Comparison of ENCODE assay signal across 19 mouse cellular contexts in genomic region chr1:106277286-106277685, GRCm38 (mm10).
DNase-seq lines count a peak whose midpoint lies in the region; ATAC-seq and TF ChIP-seq lines count a peak whose summit lies in the region.
"Had no signal": no experiment of that assay in that cellular context is flagged by ENCODE, and none has a peak within 500 bp of the region (broad histone marks: within the 10 kb centered on the region; RNA-seq: fewer than 3 reads in every experiment).

No protein-coding gene starts in this region.

- H3K4me2 ChIP-seq in kidney, postnatal 0 days (ENCODE audit: low read length): no peak overlapping the region
- no peak overlapping the region for H3K4me2 ChIP-seq in hindbrain, embryonic 13.5 days
- no peak overlapping the region for H3K4me2 ChIP-seq in heart, embryonic 12.5 days
- H3K4me2 ChIP-seq: stomach, embryonic 15.5 days had no signal

- no peaks in the 10 kb centered on the region; the same call in none of the 2 replicates for H3K4me1 ChIP-seq in kidney, postnatal 0 days (replicated peaks; ENCODE audit: insufficient read depth, low read length)
- H3K4me1 ChIP-seq in hindbrain, embryonic 13.5 days (replicated peaks): peaks cover 49% of the 10 kb centered on the region
- H3K4me1 ChIP-seq in heart, embryonic 12.5 days (replicated peaks): peaks cover 45% of the 10 kb centered on the region

- no peaks in the 10 kb centered on the region for H3K27me3 ChIP-seq in kidney, postnatal 0 days (ENCODE audit: insufficient read depth, low read length)
- H3K27me3 ChIP-seq in hindbrain, embryonic 13.5 days: no peaks in the 10 kb centered on the region
- no peaks in the 10 kb centered on the region for H3K27me3 ChIP-seq in heart, embryonic 12.5 days (replicated peaks)
- H3K27me3 ChIP-seq: stomach, embryonic 15.5 days had no signal

- no peak overlapping the region for H3K27ac ChIP-seq in kidney, postnatal 0 days
- peak overlapping the region; percentile 35; the same call in 1 of the 2 replicates for H3K27ac ChIP-seq in hindbrain, embryonic 13.5 days
- H3K27ac ChIP-seq in heart, embryonic 12.5 days (ENCODE audit: poor library complexity, severe bottlenecking): no peak overlapping the region
- H3K27ac ChIP-seq: macrophage; stomach, embryonic 15.5 days had no signal

- WGBS in kidney, postnatal 0 days: 28% methylated on average over 4 of the region's 4 CpGs
- WGBS in hindbrain, embryonic 13.5 days: 48% methylated on average over 4 of the region's 4 CpGs
- WGBS in heart, embryonic 12.5 days: 55% methylated on average over 4 of the region's 4 CpGs

- DNase-seq in cerebellum, adult 11 months: no peak
- no peak for DNase-seq in kidney, postnatal 0 days (ENCODE audit: low spot score)
- DNase-seq in kidney, adult 11 months: no peak
- DNase-seq in frontal cortex, postnatal 10 days (ENCODE audit: low spot score in 2 of 2): no peak
- DNase-seq: adrenal gland, postnatal 25 days; gastrocnemius, postnatal 10 days; heart, postnatal 4 days; kidney, adult 9 months; liver; lung, adult 2 months; right cerebral cortex, postnatal 4 days; thymus, postnatal 4 days had no signal

- no peaks in the 10 kb centered on the region for H3K9me3 ChIP-seq in kidney, postnatal 0 days (replicated peaks; ENCODE audit: low read length)
- no peaks in the 10 kb centered on the region for H3K9me3 ChIP-seq in hindbrain, embryonic 13.5 days
- H3K9me3 ChIP-seq in heart, embryonic 12.5 days (replicated peaks): no peaks in the 10 kb centered on the region
- H3K9me3 ChIP-seq: stomach, embryonic 15.5 days had no signal

- ATAC-seq in cerebellum, adult (ENCODE audit: insufficient number of reproducible peaks, low FRiP score, low TSS enrichment): peak; percentile 39; the same call in 1 of the 2 replicates
- 0 out of 2 replicates have a peak, but pooled peaks have one; percentile 9 for ATAC-seq in kidney, postnatal 0 days (replicated peaks; ENCODE audit: low FRiP score, low read depth)
- peak; percentile 14 for ATAC-seq in CD4-positive, CD25-positive, alpha-beta regulatory T cell, adult 4 months
- no peak for ATAC-seq in hindbrain, embryonic 13.5 days (ENCODE audit: low FRiP score)
- ATAC-seq in heart, embryonic 12.5 days (ENCODE audit: insufficient number of reproducible peaks, low FRiP score): no peak
- ATAC-seq: forebrain, embryonic 16.5 days had no signal

- H3K9ac ChIP-seq in kidney, postnatal 0 days (ENCODE audit: low read depth, low read length): no peak overlapping the region
- H3K9ac ChIP-seq in hindbrain, embryonic 13.5 days: no peak overlapping the region; the same call in 1 of the 2 replicates
- no peak overlapping the region for H3K9ac ChIP-seq in heart, embryonic 12.5 days
- H3K9ac ChIP-seq: stomach, embryonic 15.5 days had no signal

- no peak for TF ChIP-seq CTCF in kidney, postnatal 0 days (IDR thresholded peaks at IDR 0.05; ENCODE audit: low read depth)

- H3K36me3 ChIP-seq in kidney, postnatal 0 days (ENCODE audit: insufficient read depth, low read length): no peaks in the 10 kb centered on the region
- no peaks in the 10 kb centered on the region for H3K36me3 ChIP-seq in hindbrain, embryonic 13.5 days
- no peaks in the 10 kb centered on the region for H3K36me3 ChIP-seq in heart, embryonic 12.5 days
- H3K36me3 ChIP-seq: stomach, embryonic 15.5 days had no signal

- H3K4me3 ChIP-seq in kidney, postnatal 0 days (replicated peaks; ENCODE audit: low read depth, low read length): no peak overlapping the region
- no peak overlapping the region for H3K4me3 ChIP-seq in hindbrain, embryonic 13.5 days
- H3K4me3 ChIP-seq in heart, embryonic 12.5 days: no peak overlapping the region
- H3K4me3 ChIP-seq: stomach, embryonic 15.5 days had no signal

Comparison
In these comparisons a context has a peak if more than half of its experiments do, and no peak if none do; other contexts are left out.
1. ATAC-seq: peak in cerebellum, adult (single experiment), kidney, postnatal 0 days (single experiment) and CD4-positive, CD25-positive, alpha-beta regulatory T cell, adult 4 months (single experiment); none in hindbrain, embryonic 13.5 days (single experiment) and heart, embryonic 12.5 days (single experiment).